Mouse (Mus musculus) neural tube, embryonic 11.5 days (tissue): ENCODE results near the gene Phpt1. TPM values are rescaled to one million over a fixed set of nuclear protein-coding genes. Genes with fewer than 3 reads are reported as not detected.
A peak's percentile ranks its signal among the peaks of the same experiment; 100 is the strongest.

Experiments
- ATAC-seq: fragments of 200-750 bp; cut with Nextera tagmentation; 2 replicates; pipeline ENCODE4 v1.8.0; 2017; ENCODE audit warnings: moderate number of reproducible peaks, mild to moderate bottlenecking, moderate TSS enrichment, moderate library complexity; ENCODE audit not compliant: insufficient read depth, low FRiP score, low TSS enrichment
- DNase-seq: peaks from one replicate; pipeline ENCODE4 v3.0.0-alpha.2; 2015; ENCODE audit warnings: low spot score
- H3K27ac ChIP-seq: fragments of 300-500 bp; sonication (generic); 2 replicates; pipeline ENCODE4 v1.5.1; 2014; ENCODE audit warnings: low read depth, mild to moderate bottlenecking, low read length
- H3K27me3 ChIP-seq: fragments of 300-500 bp; sonication (generic); 2 replicates; pipeline ENCODE4 v1.6.1; 2014; ENCODE audit warnings: mild to moderate bottlenecking, low read length, mixed read lengths; ENCODE audit not compliant: control insufficient read depth, insufficient read depth
- H3K36me3 ChIP-seq: fragments of 300-500 bp; sonication (generic); 2 replicates; pipeline ENCODE4 v1.6.1; 2014; ENCODE audit warnings: mild to moderate bottlenecking, low read length, moderate library complexity, mixed read lengths; ENCODE audit not compliant: control insufficient read depth, insufficient read depth
- H3K4me1 ChIP-seq: fragments of 300-500 bp; sonication (generic); 2 replicates; pipeline ENCODE4 v1.6.1; 2014; ENCODE audit warnings: low read length, mixed read lengths; ENCODE audit not compliant: control insufficient read depth, insufficient read depth
- H3K4me2 ChIP-seq: fragments of 300-500 bp; sonication (generic); 2 replicates; pipeline ENCODE4 v1.6.1; 2014; ENCODE audit warnings: low read depth, mild to moderate bottlenecking, moderate library complexity
- H3K4me3 ChIP-seq: fragments of 300-500 bp; sonication (generic); 2 replicates; pipeline ENCODE4 v1.5.1; 2014; ENCODE audit warnings: low read depth, low read length
- H3K9ac ChIP-seq: fragments of 300-500 bp; sonication (generic); 2 replicates; pipeline ENCODE4 v1.6.1; 2014; ENCODE audit warnings: mild to moderate bottlenecking, low read length
- H3K9me3 ChIP-seq: fragments of 300-500 bp; sonication (generic); 2 replicates; pipeline ENCODE4 v1.6.1; 2016; ENCODE audit warnings: low read length; ENCODE audit not compliant: control insufficient read depth
- WGBS: fragments of 180-500 bp; shearing (Covaris S2); extraction: QIAGEN DNeasy Blood & Tissue Kit; methylation state at CpG from one replicate; pipeline ENCODE4 v1.1.7; 2014; 5-methylcytosine and 5-hydroxymethylcytosine counted together
- polyA plus RNA-seq: library from polyadenylated mRNA; unstranded; fragments of >200 nt; fragmentation: Nextera tagmentation; extraction: Ambion mirVana; gene quantifications from 2 replicates; pipeline ENCODE4 v1.2.1, GENCODE M21; 2014

The Phpt1 gene
- polyA plus RNA-seq, 1 experiment from 2014 or later, result 167 TPM

DNA sequence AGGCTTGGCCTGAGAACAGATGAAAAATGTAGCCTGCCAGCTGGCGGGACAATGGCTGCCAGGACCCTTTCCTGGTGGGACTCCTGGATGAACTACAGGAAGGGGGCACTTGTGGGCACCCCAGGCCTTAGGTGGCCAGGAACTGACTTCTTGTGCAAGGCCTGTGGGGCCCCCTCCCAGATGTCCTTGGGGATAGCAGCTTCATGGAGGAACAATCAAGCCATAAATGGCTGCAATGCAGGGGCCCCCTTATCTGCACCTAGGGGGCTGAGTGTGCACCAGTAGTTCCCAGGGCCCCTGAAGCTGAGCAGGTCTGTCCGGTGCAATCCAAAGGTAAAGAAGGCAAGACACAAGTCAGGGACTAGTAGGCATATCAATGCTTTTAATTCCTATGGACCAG lies 2.0 kb downstream of the Phpt1 start:
- Histone ChIP-seq H3K27me3 (peaks cover 25% of the 10 kb centered on the region), H3K4me1 (peaks cover 16% of the 10 kb centered on the region), H3K4me3 (no peak overlapping the region), H3K4me2 (no peak overlapping the region), H3K9ac (no peak overlapping the region), H3K9me3 (no peaks in the 10 kb centered on the region), H3K36me3 (no peaks in the 10 kb centered on the region; the same call in 1 of the 2 replicates), H3K27ac (no peak overlapping the region)
- no peak for ATAC-seq
- 85% methylated on average over 2 of the region's 2 CpGs for WGBS
- no peak for DNase-seq

GRCm38 (mm10) chr2:25571221-25571620 lies 3.8 kb downstream of the Phpt1 start:
- DNase-seq (no peak), ATAC-seq (no peak)
- no peak overlapping the region for H3K9ac ChIP-seq
- H3K4me1 ChIP-seq, result peaks cover 11% of the 10 kb centered on the region
- 92% methylated on average over 4 of the region's 4 CpGs for WGBS
- no peaks in the 10 kb centered on the region for H3K9me3 ChIP-seq
- H3K27ac ChIP-seq, result no peak overlapping the region
- peaks cover 7% of the 10 kb centered on the region for H3K27me3 ChIP-seq
- no peaks in the 10 kb centered on the region; the same call in 1 of the 2 replicates for H3K36me3 ChIP-seq
- H3K4me3 ChIP-seq, result no peak overlapping the region
- H3K4me2 ChIP-seq, result no peak overlapping the region

DNA sequence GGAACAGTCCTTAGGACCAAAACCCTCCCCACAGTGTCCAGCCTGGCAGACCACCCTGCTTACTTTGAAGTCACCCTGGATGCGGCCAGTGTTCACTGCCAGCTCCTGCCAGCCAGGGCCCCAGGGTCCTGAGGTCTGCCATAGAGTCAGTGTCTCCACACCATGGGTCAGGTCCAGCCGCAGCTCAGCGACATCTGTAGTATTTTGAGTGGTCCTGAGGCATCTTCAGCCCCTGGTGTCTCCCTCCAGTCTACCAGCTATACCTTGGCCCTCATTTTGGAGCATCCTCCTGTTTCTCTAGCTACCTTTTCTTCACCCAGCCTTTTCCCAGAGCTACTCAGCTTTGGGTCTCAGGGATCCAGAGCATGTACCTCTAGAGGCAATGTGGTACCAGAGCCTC lies 5.7 kb downstream of the Phpt1 start:
- WGBS, result 91% methylated on average over 3 of the region's 3 CpGs
- Histone ChIP-seq H3K4me3 (no peak overlapping the region), H3K4me2 (no peak overlapping the region), H3K27ac (no peak overlapping the region), H3K9me3 (no peaks in the 10 kb centered on the region), H3K4me1 (peaks cover 6% of the 10 kb centered on the region), H3K27me3 (no peaks in the 10 kb centered on the region), H3K9ac (no peak overlapping the region), H3K36me3 (peaks cover 2% of the 10 kb centered on the region; the same call in 1 of the 2 replicates)
- ATAC-seq (no peak), DNase-seq (no peak)

DNA sequence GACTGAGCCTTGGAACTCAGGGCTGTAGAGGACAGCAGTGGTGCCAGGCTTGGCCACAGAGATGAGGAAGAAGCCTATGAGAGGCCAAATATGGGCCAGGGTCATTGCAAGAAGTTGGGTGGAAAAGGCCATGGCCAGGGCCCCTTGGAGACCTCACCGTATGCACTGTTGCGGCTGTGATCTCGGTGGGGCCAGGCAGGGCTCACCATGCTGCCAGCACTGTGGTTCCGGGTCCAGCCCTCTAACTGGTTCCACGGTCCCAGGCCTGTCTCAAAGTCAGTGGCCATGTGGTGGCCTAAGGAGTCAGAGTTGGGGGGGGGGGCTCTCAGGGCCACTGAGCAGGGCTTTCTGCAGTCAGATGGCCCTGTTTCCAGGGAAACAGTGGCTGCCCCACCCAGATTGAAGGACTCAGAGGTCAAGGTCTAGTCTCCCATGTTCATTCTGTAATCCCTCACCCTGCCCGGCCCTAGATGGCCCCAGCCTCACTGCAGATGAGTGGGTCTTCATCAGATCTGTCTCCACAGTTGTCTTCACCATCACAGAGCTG lies 6.5 kb downstream of the Phpt1 start:
- WGBS, result 91% methylated on average over 6 of the region's 6 CpGs
- H3K27ac ChIP-seq, result no peak overlapping the region
- DNase-seq (no peak), ATAC-seq (no peak)
- no peak overlapping the region for H3K4me3 ChIP-seq
- peaks cover 7% of the 10 kb centered on the region for H3K36me3 ChIP-seq
- no peak overlapping the region for H3K9ac ChIP-seq
- H3K9me3 ChIP-seq, result no peaks in the 10 kb centered on the region
- no peaks in the 10 kb centered on the region; the same call in 1 of the 2 replicates for H3K4me1 ChIP-seq
- no peak overlapping the region for H3K4me2 ChIP-seq
- no peaks in the 10 kb centered on the region for H3K27me3 ChIP-seq

DNA sequence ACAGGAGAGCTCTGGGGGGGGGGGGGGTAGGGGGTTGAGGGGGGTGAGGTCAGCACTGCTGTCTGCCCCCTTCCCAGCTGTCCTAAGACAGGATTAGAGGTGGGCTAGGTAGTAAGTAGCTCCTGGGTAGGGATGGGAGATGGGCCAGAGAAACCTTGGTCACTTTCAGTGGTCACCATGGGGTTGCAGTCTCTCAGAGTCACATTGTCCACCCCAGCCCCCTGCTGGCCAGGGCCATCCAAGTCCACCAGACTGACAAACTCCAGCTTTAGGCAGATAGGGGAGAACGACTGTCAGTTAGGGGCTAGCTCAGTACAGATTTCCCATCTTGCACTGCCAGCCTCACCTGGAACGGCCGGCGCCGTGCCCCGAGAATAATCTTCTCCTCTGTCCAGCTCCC lies 8.5 kb downstream of the Phpt1 start:
- H3K4me2 ChIP-seq, result no peak overlapping the region
- ATAC-seq (no peak), DNase-seq (no peak)
- H3K9me3 ChIP-seq, result no peaks in the 10 kb centered on the region
- H3K27me3 ChIP-seq, result no peaks in the 10 kb centered on the region
- H3K36me3 ChIP-seq, result peaks cover 19% of the 10 kb centered on the region
- no peak overlapping the region for H3K9ac ChIP-seq
- H3K4me1 ChIP-seq, result no peaks in the 10 kb centered on the region
- 86% methylated on average over 6 of the region's 6 CpGs for WGBS
- no peak overlapping the region for H3K4me3 ChIP-seq
- no peak overlapping the region for H3K27ac ChIP-seq

DNA sequence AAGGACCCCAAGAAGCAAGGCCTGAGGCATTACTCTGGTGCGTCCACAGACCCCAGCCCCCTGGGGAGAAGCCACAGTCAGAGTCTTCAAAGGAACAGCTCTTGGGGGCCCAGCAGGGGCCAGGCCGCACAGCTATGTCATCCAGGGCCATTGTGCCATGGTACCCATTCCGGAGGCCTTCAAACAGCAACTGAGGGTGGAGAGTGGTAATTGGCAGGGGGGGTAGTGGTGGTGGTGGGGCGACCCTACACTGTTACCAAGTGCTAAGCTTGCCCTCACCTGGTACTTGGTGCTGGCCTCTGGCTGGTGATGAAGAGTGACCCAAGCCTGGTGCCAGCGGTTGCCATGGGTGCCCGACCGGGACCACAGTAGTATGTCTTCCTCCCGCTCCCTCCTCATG lies 9.3 kb downstream of the Phpt1 start:
- Histone ChIP-seq H3K27ac (no peak overlapping the region), H3K9ac (no peak overlapping the region), H3K36me3 (peaks cover 22% of the 10 kb centered on the region), H3K9me3 (no peaks in the 10 kb centered on the region), H3K27me3 (no peaks in the 10 kb centered on the region), H3K4me2 (no peak overlapping the region), H3K4me3 (no peak overlapping the region), H3K4me1 (no peaks in the 10 kb centered on the region)
- DNase-seq (no peak), ATAC-seq (no peak)
- 89% methylated on average over 8 of the region's 8 CpGs for WGBS

DNA sequence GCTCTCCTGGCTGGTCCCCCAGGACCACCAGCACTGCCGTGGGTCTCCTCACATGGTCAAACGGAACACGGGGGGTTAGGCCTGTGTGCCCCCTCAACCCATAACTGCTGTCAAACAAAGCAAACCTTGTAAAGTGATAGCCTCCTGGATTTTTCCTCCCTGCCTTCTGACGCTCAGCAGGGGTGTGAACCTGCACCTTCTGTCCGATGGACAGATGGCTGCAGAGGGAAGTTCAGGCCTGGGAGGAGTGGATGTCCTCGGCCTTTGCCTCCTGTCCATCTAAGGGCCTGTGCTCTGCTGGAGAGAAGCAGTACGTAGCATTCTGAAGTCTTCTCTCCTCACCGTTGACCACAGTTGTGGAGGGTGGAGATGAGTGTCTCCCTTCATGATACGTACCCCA lies 13.1 kb downstream of the Phpt1 start:
- H3K36me3 ChIP-seq, result peaks cover 22% of the 10 kb centered on the region

GRCm38 (mm10) chr2:25560551-25560950 lies 14.5 kb downstream of the Phpt1 start:
- H3K4me2 ChIP-seq, result no peak overlapping the region
- peaks cover 15% of the 10 kb centered on the region for H3K4me1 ChIP-seq
- WGBS, result 92% methylated on average over 8 of the region's 8 CpGs
- H3K9ac ChIP-seq, result no peak overlapping the region
- no peaks in the 10 kb centered on the region for H3K9me3 ChIP-seq
- no peak overlapping the region for H3K4me3 ChIP-seq
- H3K27me3 ChIP-seq, result no peaks in the 10 kb centered on the region
- no peak for ATAC-seq
- DNase-seq, result no peak
- H3K27ac ChIP-seq, result no peak overlapping the region
- H3K36me3 ChIP-seq, result peaks cover 22% of the 10 kb centered on the region

More for the DNA sequence above, 13.1 kb downstream of the Phpt1 start:
- Histone ChIP-seq H3K4me2 (no peak overlapping the region), H3K4me1 (peaks cover 10% of the 10 kb centered on the region), H3K27me3 (no peaks in the 10 kb centered on the region), H3K9me3 (no peaks in the 10 kb centered on the region), H3K27ac (no peak overlapping the region), H3K9ac (no peak overlapping the region), H3K4me3 (no peak overlapping the region)
- 83% methylated on average over 9 of the region's 9 CpGs for whole genome bisulfite sequencing
- DNase-seq (no peak), ATAC-seq (no peak)

- WGBS, result 82% methylated on average over 6 of the region's 6 CpGs
- H3K4me3 ChIP-seq, result peak overlapping the region; percentile 95
- DNase-seq, result no peak
- peak overlapping the region; percentile 72 for H3K4me2 ChIP-seq
- ATAC-seq, result no peak
- H3K9ac ChIP-seq, result peak overlapping the region; percentile 94; the same call in 1 of the 2 replicates
- H3K9me3 ChIP-seq, result no peaks in the 10 kb centered on the region
- no peaks in the 10 kb centered on the region for H3K27me3 ChIP-seq
- H3K27ac ChIP-seq, result no peak overlapping the region
- H3K4me1 ChIP-seq, result peaks cover 15% of the 10 kb centered on the region
- peaks cover 17% of the 10 kb centered on the region for H3K36me3 ChIP-seq
Observed at GRCm38 (mm10) chr2:25558774-25559173, 16.2 kb downstream of the Phpt1 start.
